Mouse (Mus musculus): Measurements from ENCODE around the gene Pxylp1.

DNA sequence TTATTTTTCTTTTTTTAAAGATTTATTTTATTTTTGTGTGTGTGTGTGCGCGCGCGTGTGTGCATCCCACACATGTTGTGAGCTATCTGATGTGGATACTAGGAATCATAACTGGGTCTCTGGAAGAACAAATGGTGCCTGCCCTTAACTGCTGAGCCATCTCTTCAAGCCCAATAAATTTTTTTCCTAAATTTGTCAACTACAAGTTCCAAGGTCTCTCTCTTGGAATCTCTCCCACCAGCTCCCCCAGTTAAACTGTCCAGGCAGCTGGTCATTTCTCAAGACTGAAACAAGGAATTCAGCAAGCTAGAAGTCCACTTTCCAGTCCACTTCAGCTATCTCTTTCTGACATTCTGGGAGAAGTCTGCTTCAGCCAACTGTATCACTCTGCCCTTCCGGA lies 26.3 kb downstream of the Pxylp1 start:
- TF ChIP-seq POLR2A (IDR thresholded peaks at IDR 0.05; ENCODE audit: borderline replicate concordance, extremely low read depth, low read depth, low read length), result no peak
- no peak for TF ChIP-seq CTCF (IDR thresholded peaks at IDR 0.05; ENCODE audit: insufficient read depth, low read length)
